Mouse (Mus musculus) kidney, postnatal 10 days (tissue): ENCODE measurements around the gene Asic3.
"Not testable (repeated sequence)": the region's sequence is repeated elsewhere in the genome, so short reads cannot be mapped to it uniquely, and the experiment has no call there.

ENCODE experiments used
- DNase-seq: peaks from one replicate; pipeline ENCODE4 v3.0.0; 2021; ENCODE audit warnings: mixed read lengths

Gene Asic3

DNA sequence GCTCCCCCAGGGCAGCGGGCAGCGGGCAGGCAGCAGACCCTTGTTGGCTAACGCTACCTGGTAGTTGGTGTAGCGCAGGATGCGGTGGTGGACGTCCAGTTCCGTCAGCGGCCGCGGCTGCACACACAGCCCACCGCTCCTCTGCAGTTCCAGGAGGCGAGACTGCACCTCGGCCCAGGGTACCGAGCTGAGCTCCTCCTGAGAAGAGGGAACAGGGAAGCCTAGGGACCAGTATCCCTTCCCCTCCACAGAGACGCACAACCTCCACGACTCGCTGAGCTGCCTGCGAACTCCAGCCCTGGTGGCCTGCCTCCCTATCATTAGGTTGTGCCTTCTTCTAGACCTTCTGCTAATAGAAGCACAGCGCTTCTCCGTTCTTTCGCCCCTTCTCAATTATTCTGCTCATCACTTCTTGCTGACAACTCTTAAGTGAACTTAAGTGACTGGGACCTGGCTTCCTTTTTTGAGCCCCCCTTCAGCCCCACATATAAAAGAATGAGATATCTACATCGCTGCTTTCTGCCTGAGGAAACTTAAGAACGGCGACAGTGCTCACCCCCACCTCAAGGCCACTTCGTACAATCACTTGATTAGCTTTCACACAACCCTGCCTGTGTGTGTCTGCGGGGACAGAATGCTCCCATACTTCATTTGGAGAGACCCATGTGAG lies 24.8 kb upstream of the Asic3 start:
- no peak for DNase-seq

DNA sequence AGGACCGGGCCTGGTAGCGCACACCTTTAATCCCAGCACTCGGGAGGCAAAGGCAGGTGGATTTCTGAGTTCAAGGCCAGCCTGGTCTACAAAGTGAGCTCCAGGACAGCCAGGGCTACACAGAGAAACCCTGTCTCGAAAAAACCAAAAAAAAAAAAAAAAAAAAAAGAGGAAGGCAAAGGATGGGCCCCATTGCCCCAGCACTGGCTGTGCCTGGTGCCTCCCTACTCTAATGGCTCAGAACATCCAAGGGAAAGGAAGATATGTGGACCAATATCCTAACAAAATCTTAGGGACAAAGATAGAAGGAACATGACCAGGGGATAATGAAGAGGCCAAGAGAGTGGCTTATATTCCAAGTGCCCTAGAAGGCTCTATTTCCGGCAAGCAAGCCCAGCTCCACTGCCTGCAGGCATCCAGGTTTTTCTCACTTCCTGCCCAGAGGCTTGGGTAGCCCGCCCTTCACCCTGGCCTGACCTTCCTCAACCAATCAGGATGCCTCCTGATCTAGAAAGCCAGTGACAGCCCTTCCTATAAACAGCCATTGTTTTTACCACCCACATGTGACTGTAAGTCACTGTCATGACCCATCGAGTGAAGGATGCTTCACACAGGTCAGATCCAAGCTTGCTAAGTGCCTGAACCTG lies 24.1 kb upstream of the Asic3 start:
- peak; percentile 54 for DNase-seq

DNA sequence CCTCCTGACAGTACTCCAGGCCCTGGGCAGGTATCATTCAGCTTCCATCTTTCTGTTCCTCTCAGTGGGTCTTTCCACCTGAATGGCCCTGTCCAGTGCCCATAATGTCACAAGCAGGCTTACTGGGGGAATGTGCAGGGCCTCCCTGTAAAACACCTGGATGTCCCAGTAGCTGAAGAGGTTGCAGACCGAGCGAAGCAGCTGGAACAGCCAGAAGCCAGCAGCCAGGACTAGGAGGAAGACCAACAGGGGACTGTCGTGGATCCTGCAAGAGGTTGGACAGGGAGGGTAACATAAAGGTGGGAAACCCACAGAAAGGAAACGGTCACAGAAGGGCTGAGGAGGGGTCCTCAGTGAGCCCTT lies 23.6 kb upstream of the Asic3 start:
- DNase-seq: no peak

GRCm38 (mm10) chr5:24391864-24392263 lies 21.3 kb upstream of the Asic3 start, which contains the start of gene Atg9b:
Atg9b (minus strand) TSS chr5:24392143.
- DNase-seq: no peak

DNA sequence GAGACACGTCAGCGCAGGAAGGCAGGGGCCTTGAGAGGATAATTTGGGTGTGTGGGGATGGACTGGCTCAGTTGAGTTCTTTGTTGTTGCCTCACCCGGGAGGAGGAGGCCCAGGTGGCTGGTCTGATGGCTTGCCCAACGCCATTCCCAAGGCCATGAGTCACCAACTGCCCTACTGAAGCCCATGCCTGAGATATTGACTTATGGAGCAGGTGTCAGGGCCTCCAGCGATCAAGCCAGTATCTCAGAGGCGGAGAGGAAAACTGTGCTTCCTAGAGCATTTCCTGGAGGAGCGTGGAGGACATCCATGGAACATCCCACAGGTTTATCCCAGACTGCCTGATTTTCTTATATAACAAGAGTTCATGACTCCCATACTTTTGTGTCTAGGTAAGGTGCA lies 20.5 kb upstream of the Asic3 start:
- DNase-seq: no peak

- peak; percentile 87 for DNase-seq
Measured at GRCm38 (mm10) chr5:24393392-24393997, 19.7 kb upstream of the Asic3 start, which contains the start of gene Abcb8. Abcb8 (plus strand) TSS chr5:24393663.

GRCm38 (mm10) chr5:24394165-24394894 lies 18.9 kb upstream of the Asic3 start:
- DNase-seq: peak; percentile 96

DNA sequence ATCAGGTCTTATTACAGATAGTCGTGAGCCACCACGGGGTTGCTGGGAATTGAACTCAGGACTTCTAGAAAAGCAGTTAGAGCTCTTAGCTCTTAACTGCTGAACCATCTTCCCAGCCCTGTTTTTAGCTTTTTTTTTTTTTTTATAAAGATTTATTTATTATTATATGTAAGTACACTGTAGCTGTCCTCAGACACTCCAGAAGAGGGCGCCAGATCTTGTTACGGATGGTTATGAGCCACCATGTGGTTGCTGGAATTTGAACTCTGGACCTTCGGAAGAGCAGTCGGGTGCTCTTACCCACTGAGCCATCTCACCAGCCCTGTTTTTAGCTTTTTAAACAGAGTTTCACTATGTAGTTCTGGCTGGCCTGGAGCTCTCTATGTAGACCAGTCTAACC lies 16.9 kb upstream of the Asic3 start:
- not testable (repeated sequence) for DNase-seq

- no peak for DNase-seq
Measured at GRCm38 (mm10) chr5:24399686-24400085, 13.5 kb upstream of the Asic3 start.

GRCm38 (mm10) chr5:24400362-24400761 lies 12.8 kb upstream of the Asic3 start:
- DNase-seq: no peak

DNA sequence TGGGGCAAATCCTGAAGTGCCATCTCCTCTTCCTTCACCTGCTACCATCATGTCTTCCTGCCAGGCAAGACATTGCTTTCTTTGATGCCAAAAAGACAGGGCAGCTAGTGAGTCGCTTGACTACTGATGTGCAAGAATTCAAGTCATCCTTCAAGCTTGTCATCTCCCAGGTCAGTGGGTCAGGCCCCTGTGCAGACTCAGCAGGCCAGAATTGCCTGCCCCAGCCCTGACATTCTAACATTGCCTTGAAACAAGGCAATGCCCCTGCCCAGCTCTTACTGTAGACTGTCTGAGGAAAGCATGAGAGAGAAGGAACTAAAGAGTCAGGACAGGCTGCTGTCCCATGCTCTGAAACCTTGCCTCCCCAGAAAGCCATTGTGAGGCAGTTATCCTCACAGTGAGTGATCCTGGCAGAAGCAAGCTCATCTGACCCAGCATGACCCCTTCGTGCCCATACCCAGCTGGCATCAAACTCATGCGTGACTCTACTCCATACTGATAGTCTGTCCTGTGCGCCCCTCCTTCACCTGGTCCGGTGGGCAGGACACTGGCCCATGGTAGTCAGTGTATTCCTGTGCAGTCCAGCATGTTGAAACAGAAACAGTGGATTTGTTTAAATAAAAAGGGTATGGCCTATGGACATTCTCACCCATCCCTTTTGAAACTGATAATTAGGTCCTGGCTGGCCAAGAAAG lies 12.1 kb upstream of the Asic3 start:
- no peak for DNase-seq

GRCm38 (mm10) chr5:24401969-24402368 lies 11.2 kb upstream of the Asic3 start:
- no peak for DNase-seq

- DNase-seq: no peak
Measured at GRCm38 (mm10) chr5:24404594-24405360, 8.4 kb upstream of the Asic3 start.

- no peak for DNase-seq
Measured at GRCm38 (mm10) chr5:24405389-24405876, 7.8 kb upstream of the Asic3 start.

DNA sequence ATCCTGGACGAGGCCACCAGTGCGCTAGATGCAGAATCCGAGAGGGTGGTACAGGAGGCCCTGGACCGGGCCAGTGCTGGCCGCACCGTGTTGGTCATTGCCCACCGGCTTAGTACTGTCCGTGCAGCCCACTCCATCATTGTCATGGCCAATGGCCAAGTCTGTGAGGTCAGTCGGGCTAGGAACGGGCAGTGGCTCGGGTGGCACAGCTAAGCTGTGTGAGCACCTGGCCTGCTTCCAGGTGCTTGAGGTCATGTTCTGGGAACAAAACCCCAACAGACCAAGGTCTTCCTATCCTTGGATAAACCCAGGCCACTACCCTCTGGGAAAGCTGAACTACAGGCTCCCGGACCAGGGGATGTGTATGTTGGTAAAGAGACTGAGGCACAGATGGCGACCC lies 4.5 kb upstream of the Asic3 start:
- DNase-seq: no peak

DNA sequence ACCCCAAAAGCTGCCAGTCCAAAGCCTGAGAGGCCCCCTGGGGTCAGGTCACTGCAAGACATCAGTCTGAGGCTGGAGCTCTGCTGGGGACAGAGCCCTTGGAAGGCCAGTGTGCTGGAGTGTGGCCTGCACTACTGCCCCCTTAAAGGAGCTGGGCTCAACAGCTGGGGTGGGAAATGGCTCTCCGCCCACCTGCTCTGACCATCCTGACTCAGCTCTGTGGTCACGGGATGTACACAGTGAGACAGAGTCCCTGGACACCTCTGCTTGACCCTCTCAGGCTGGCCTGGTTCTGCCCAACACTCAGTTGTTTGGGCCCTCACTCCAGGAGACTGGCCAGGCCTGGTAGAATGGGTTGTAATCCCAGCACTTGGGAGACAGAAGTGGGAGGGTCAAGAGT lies 3.7 kb upstream of the Asic3 start:
- no peak for DNase-seq

- DNase-seq: no peak
Measured at GRCm38 (mm10) chr5:24412063-24412462, 1.1 kb upstream of the Asic3 start.

GRCm38 (mm10) chr5:24413938-24414337 lies 746 bp downstream of the Asic3 start:
- peak; percentile 31 for DNase-seq

DNA sequence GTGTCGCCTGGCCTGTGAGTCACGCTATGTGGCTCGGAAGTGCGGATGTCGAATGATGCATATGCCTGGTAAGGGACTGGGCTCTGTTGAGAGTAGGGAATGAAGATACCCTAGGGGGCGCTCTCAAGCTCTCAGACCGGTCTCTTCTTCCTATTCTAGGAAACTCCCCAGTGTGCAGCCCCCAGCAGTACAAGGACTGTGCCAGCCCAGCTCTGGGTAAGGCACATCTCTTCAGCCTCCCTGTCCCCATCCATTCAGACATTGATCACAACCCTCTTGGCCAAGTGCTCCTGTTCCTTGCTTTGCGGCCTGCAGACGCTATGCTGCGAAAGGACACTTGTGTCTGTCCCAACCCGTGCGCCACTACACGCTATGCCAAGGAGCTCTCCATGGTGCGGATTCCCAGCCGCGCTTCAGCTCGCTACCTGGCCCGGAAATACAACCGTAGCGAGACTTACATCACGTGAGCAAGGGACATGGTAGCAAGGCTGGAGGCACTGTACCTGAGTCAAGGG lies 3.1 kb downstream of the Asic3 start:
- DNase-seq: peak; percentile 78

DNA sequence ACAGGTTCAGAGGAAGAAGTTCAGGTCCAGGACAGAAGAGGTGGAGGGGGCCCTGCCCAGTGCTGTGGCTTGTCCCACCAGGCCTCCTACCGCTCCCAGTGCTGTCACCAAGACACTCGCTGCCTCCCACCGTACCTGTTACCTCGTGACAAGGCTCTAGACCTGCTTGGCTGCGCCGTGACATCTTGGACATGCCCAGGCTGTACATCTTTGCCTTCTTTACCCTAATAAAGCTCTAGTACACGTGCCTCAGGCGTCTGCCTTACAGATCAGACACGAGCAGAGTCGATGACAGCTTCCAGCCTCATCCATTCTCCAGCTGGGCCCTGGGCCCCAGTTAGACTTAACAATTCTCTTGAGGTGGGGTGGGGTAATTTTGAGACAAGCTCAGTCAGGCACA lies 4.4 kb downstream of the Asic3 start:
- DNase-seq: no peak

GRCm38 (mm10) chr5:24420381-24420780 lies 7.2 kb downstream of the Asic3 start:
- no peak for DNase-seq
